Mouse (Mus musculus): ENCODE results near the gene Serinc3. TPM values are rescaled to one million over a fixed set of nuclear protein-coding genes. Genes with fewer than 3 reads are reported as not detected.
"Not testable (repeated sequence)": the region's sequence is repeated elsewhere in the genome, so short reads cannot be mapped to it uniquely, and the experiment has no call there.

The Serinc3 gene
- 27.9 and 28.8 TPM in 2 replicates for polyA plus RNA-seq (2015; fragmentation: Nextera tagmentation; extraction: Ambion mirVana)

DNA sequence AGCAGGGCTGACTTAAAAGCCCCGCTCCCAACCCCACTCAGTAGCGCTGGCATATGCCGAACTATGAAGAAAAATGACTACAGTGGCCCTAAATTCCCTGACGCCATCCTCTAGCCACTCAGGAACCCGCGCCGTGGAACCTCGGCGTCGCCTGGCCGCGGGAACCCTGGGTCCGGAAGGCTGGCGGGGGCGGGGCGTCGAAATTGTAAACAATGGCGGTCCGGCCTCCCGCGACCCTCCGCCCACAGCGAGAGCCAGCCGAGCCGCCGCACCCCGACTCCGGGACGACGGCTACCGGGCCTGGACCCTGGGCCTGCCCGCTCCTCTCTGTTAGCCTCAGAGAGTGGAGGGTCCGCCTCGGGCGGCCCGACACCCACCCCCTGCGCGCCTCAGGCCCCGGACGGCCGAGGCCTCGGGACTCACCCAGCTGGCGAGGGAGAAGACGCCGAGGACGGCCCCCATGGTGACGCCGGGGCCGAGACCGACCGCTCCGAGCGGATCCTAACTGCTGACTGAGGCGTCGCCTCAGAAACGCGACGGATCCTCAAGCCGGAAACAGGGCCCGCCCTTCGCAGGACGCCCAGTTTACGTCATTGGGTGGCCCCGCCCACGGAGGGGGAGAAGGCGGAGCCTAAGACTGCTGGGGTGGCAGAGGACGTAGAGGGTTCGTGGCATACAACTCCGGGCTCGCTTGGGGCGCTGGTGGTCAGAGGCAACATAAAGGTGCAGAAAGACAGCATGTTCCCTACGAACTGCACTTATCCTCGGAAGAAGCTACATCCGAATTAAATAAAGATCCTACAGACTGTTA is at the start of gene Serinc3:
Gene Serinc3 (minus strand): TSS at position 557 of the 811 bp plus-strand sequence.
- H3K27ac ChIP-seq (replicated peaks), result peak within 1 kb of the TSS; percentile 98
- ATAC-seq (replicated peaks), result peak; percentile 97
- under 1% methylated on average over 73 of the region's 74 CpGs for WGBS

DNA sequence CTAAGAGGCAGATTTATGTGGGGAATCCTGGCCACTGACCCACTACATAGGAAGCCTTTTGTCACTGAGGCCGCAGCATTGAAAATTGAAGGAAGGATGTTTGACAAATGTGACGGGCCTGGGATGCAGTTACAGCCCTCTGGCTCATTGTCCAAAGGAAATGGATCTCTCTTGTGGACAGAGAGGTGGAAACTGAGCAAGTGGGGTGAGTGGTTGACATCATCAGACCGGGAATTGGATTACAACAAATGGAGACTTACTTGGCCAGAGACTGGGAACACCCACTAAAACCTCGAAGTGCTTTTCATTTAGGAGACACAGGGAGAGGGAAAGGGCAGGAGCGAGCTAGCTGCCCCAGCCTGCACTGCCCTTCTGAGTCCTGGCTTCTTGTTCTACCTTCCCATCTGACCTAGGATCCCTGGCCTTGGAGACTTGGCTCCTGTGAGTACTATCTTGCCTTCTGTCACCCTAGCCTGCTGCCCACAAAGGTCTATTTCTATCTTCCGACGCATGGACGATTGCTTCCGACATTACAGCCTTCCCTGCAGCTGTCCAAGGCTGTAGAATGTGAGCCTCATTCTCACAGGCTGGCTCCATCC is 48.9 kb upstream of the Serinc3 start:
- H3K4me2 ChIP-seq (replicated peaks), result no peak overlapping the region
- no peak overlapping the region for H3K4me3 ChIP-seq
- H3K9ac ChIP-seq (replicated peaks), result no peak overlapping the region
- ATAC-seq (replicated peaks), result no peak
- 67% methylated on average over 9 of the region's 9 CpGs for WGBS
- no peaks in the 10 kb centered on the region for H3K9me3 ChIP-seq
- H3K27ac ChIP-seq (replicated peaks), result no peak overlapping the region
- H3K36me3 ChIP-seq, result no peaks in the 10 kb centered on the region
- peaks cover 2% of the 10 kb centered on the region; the same call in 1 of the 2 replicates for H3K4me1 ChIP-seq
- no peaks in the 10 kb centered on the region for H3K27me3 ChIP-seq

More for the DNA sequence above, at the start of gene Serinc3:
- Histone ChIP-seq H3K9me3 (no peaks in the 10 kb centered on the region), H3K4me3 (peak within 1 kb of the TSS; percentile 95), H3K4me1 (peaks cover 23% of the 10 kb centered on the region), H3K9ac (replicated peaks) (peak within 1 kb of the TSS; percentile 92), H3K36me3 (no peaks in the 10 kb centered on the region), H3K27me3 (no peaks in the 10 kb centered on the region), H3K4me2 (replicated peaks) (peak within 1 kb of the TSS; percentile 52)

- H3K9me3 ChIP-seq, result no peaks in the 10 kb centered on the region
- H3K4me1 ChIP-seq, result peaks cover 2% of the 10 kb centered on the region; the same call in 1 of the 2 replicates
- no peak overlapping the region for H3K9ac ChIP-seq (replicated peaks)
- no peaks in the 10 kb centered on the region for H3K36me3 ChIP-seq
- no peak for ATAC-seq (replicated peaks)
- WGBS, result 84% methylated on average over 3 of the region's 3 CpGs
- H3K4me3 ChIP-seq, result no peak overlapping the region
- no peak overlapping the region for H3K27ac ChIP-seq (replicated peaks)
- H3K27me3 ChIP-seq, result no peaks in the 10 kb centered on the region
- H3K4me2 ChIP-seq (replicated peaks), result no peak overlapping the region
Measured at GRCm38 (mm10) chr2:163692873-163693612, 48.1 kb upstream of the Serinc3 start.

GRCm38 (mm10) chr2:163691846-163692605 is 47.1 kb upstream of the Serinc3 start:
- H3K4me3 ChIP-seq, result no peak overlapping the region
- no peaks in the 10 kb centered on the region for H3K9me3 ChIP-seq
- H3K36me3 ChIP-seq, result no peaks in the 10 kb centered on the region
- H3K4me2 ChIP-seq (replicated peaks), result no peak overlapping the region
- H3K27me3 ChIP-seq, result no peaks in the 10 kb centered on the region
- WGBS, result 93% methylated on average over 6 of the region's 6 CpGs
- peaks cover 2% of the 10 kb centered on the region; the same call in 1 of the 2 replicates for H3K4me1 ChIP-seq
- H3K9ac ChIP-seq (replicated peaks), result no peak overlapping the region
- H3K27ac ChIP-seq (replicated peaks), result no peak overlapping the region
- ATAC-seq (replicated peaks), result no peak

GRCm38 (mm10) chr2:163690409-163691304 is 45.7 kb upstream of the Serinc3 start:
- no peak for ATAC-seq (replicated peaks)
- 65% methylated on average over 8 of the region's 8 CpGs for WGBS
- Histone ChIP-seq H3K9me3 (no peaks in the 10 kb centered on the region), H3K36me3 (no peaks in the 10 kb centered on the region), H3K4me2 (replicated peaks) (no peak overlapping the region), H3K27me3 (no peaks in the 10 kb centered on the region), H3K4me1 (peaks cover 9% of the 10 kb centered on the region), H3K4me3 (no peak overlapping the region), H3K9ac (replicated peaks) (no peak overlapping the region), H3K27ac (replicated peaks) (no peak overlapping the region)

DNA sequence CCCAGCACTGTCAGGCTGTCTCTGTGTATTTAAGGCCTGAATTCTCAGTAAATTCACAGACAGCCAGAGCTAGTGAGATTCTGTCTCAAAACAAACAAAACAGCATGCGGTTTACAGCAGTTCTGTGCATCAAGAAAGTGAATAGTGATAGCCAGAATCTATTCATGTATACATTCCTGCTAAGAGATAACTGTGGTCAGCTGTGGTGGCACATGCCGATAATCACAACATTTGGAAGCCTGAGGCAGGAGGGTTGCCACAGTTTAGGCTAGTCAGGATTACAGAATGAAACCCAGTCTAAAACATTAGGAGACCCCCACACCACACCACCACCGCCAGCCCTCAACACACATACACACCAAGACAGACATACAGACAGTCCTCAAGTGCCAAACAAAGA is 44.8 kb upstream of the Serinc3 start:
- H3K4me1 ChIP-seq, result peaks cover 14% of the 10 kb centered on the region
- no peaks in the 10 kb centered on the region for H3K9me3 ChIP-seq
- H3K27me3 ChIP-seq, result no peaks in the 10 kb centered on the region
- H3K36me3 ChIP-seq, result no peaks in the 10 kb centered on the region
- H3K4me2 ChIP-seq (replicated peaks), result no peak overlapping the region
- WGBS, result 88% methylated on average over 3 of the region's 3 CpGs
- no peak for ATAC-seq (replicated peaks)
- 0 out of 2 replicates have a peak overlapping the region, but pooled peaks have one; percentile 23 for H3K27ac ChIP-seq (replicated peaks)
- H3K9ac ChIP-seq (replicated peaks), result no peak overlapping the region
- no peak overlapping the region for H3K4me3 ChIP-seq

- not testable (repeated sequence) for H3K27me3 ChIP-seq; H3K9me3 ChIP-seq; ATAC-seq (replicated peaks); H3K4me2 ChIP-seq (replicated peaks); H3K36me3 ChIP-seq; H3K4me3 ChIP-seq; H3K9ac ChIP-seq (replicated peaks); H3K27ac ChIP-seq (replicated peaks)
- H3K4me1 ChIP-seq, result peaks cover 14% of the 10 kb centered on the region
- WGBS, result 90% methylated on average over 1 of the region's 1 CpGs
Measured at GRCm38 (mm10) chr2:163688377-163688776, 43.4 kb upstream of the Serinc3 start.

- no peak overlapping the region for H3K9ac ChIP-seq (replicated peaks)
- no peak overlapping the region for H3K4me2 ChIP-seq (replicated peaks)
- H3K27ac ChIP-seq (replicated peaks), result no peak overlapping the region
- H3K4me3 ChIP-seq, result no peak overlapping the region
- no peak for ATAC-seq (replicated peaks)
- 77% methylated on average over 3 of the region's 3 CpGs for WGBS
- H3K9me3 ChIP-seq, result no peaks in the 10 kb centered on the region
- no peaks in the 10 kb centered on the region for H3K36me3 ChIP-seq
- no peaks in the 10 kb centered on the region for H3K27me3 ChIP-seq
- H3K4me1 ChIP-seq, result peaks cover 14% of the 10 kb centered on the region
Measured at GRCm38 (mm10) chr2:163686886-163687285, 42.0 kb upstream of the Serinc3 start.

GRCm38 (mm10) chr2:163686233-163686632 is 41.3 kb upstream of the Serinc3 start:
- H3K27ac ChIP-seq (replicated peaks), result peak overlapping the region; percentile 71
- ATAC-seq (replicated peaks), result no peak
- no peak overlapping the region for H3K4me2 ChIP-seq (replicated peaks)
- no peak overlapping the region for H3K4me3 ChIP-seq
- H3K9me3 ChIP-seq, result no peaks in the 10 kb centered on the region
- no peak overlapping the region for H3K9ac ChIP-seq (replicated peaks)
- 83% methylated on average over 5 of the region's 5 CpGs for WGBS
- peaks cover 14% of the 10 kb centered on the region for H3K4me1 ChIP-seq
- H3K36me3 ChIP-seq, result no peaks in the 10 kb centered on the region
- H3K27me3 ChIP-seq, result no peaks in the 10 kb centered on the region

- Histone ChIP-seq H3K4me2 (replicated peaks) (no peak overlapping the region), H3K9me3 (no peaks in the 10 kb centered on the region), H3K27ac (replicated peaks) (peak overlapping the region; percentile 71), H3K36me3 (no peaks in the 10 kb centered on the region), H3K4me1 (peaks cover 14% of the 10 kb centered on the region), H3K27me3 (no peaks in the 10 kb centered on the region), H3K4me3 (no peak overlapping the region), H3K9ac (replicated peaks) (no peak overlapping the region)
- WGBS, result 69% methylated on average over 6 of the region's 6 CpGs
- no peak for ATAC-seq (replicated peaks)
Measured at GRCm38 (mm10) chr2:163685761-163686200, 40.9 kb upstream of the Serinc3 start.

GRCm38 (mm10) chr2:163685287-163685686 is 40.4 kb upstream of the Serinc3 start:
- Histone ChIP-seq H3K4me3 (no peak overlapping the region), H3K9ac (replicated peaks) (no peak overlapping the region), H3K27ac (replicated peaks) (peak overlapping the region; percentile 71), H3K4me2 (replicated peaks) (no peak overlapping the region), H3K4me1 (peaks cover 14% of the 10 kb centered on the region), H3K27me3 (no peaks in the 10 kb centered on the region), H3K36me3 (no peaks in the 10 kb centered on the region), H3K9me3 (no peaks in the 10 kb centered on the region)
- 60% methylated on average over 4 of the region's 4 CpGs for WGBS
- no peak for ATAC-seq (replicated peaks)

All from forebrain, embryonic 15.5 days (tissue).